Mouse (Mus musculus): ENCODE data around the gene B3gntl1.

The B3gntl1 gene

DNA sequence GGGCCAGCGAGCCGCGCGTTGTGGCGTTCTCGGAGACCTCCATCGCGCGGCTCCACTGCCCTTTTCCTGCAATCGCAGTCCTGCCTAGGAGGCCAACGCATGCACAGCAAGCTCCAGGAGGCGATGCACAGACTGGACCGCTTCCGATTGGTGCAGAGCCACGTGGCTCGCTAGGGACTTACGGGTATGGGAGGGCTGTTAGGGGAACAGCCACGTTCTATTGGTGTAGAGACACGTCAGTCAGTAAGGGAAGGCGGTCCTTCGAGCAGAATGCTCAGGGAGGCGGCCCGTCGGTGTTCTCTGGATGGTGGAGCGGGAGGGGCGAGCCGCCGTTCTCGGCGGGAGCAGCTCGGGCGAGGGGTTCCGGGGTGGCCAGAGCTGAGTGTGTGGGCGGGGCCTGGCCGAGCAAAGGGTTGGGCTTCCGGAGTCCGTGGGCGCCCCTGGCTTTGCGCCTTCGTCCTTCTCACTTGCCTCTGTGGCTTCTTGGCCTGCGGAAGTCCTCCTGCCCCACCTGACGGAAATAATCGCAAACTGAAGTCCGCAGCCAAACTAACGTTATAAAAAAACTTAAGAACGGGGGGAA lies at the start of gene B3gntl1:
TSS of gene B3gntl1 (minus strand) at position 164 of the 583 bp plus-strand sequence.
- in situ Hi-C loops (cut with MboI; ENCODE audit: low sequenced_read_pairs) = no loop called here

DNA sequence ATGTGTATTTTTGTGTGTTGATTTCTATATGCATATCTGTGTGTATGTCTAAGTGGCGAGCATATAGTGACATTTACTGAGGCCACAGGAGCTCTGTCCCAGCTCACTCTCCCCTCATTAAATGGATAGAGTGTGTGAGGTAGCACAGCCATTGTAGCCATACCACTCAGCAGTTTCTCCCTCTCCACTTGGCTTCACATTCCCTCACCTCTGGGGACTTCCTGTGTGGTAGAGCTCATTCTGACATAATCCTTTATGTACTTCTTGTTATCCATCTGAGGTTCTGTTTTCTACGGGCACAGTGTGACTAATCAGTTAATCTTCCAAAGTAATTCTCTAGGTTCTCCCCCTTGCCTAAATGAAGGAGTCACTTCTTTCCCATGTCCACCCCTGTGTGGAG lies 49.5 kb upstream of the B3gntl1 start:
- in situ Hi-C loops (cut with MboI; ENCODE audit: low sequenced_read_pairs) = no loop called here

DNA sequence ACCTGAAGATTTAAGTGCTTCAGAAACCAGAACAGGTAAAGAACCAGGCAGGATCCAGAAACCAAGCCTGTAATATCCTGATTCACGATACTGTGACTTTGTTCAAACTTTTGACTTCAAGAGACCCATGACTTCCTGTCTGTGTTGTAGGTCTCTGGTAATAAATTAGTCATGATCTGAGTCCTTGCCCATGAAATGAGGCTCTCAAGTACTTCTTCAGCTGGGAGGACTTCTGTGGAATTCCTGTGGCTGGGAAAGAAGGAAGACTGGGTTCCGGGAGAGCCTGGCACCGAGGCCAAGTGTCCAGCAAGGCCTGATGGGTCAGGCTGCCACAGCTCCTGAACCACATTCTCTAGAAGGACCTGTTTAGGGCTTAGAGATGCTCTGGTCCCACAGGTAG lies 47.8 kb upstream of the B3gntl1 start:
- in situ Hi-C loops (cut with MboI; ENCODE audit: low sequenced_read_pairs) = no loop called here

DNA sequence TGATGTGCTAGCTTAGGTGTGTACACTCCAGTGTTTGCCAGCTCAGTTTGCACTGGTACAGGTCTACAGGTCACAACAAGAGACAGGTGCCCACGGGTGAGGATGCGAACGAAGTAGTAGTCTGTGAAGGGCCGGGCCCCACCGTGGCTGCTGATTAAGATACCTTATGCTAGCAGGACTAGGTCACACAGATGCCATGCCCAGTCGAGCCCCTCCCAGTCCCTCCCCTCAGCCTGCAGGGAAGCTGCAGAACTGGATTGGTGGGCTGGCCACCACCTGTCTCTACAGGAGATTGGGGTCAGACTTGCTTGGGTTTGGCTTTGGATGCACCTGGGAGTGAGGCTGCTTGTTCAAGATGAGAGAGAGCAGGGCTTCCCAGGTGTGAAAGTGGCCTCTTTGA lies 44.8 kb upstream of the B3gntl1 start:
- in situ Hi-C loops (cut with MboI; ENCODE audit: low sequenced_read_pairs) = no loop called here

DNA sequence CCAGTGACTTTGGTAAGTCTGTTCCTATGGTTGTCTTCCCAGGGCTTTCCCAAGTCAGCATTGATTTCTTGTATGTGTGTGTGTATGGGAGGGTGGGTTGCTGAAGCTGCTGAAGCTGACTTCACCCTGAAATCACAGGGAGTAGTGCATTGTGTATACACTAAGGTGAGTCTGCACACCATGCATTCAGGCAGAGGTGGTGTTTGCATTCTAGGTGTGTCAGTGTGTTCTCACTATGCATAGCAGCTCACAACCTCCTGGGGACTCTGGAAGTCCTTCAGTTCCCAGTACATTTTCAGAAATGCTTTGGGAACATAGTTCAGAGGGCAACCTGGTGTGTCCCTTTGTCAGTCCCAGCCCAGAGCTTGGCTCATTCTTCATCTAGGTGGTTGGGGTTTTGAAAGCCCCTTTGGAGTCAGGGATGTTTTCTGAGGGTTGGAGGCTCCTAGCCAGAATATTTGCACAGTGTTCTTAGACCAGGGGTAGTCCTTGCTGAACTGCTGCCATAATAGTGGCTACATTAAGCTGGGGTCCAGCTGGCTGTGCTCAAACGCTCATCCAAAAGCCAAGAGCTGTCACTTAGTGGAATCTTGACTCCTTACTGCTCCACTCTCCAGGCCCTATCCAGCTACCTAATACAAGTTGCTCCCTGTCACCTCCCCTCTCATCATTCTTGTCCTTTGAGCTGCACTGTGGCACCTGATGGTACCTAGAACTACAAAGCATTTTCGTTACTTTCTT lies 42.0 kb upstream of the B3gntl1 start:
- in situ Hi-C loops (cut with MboI; ENCODE audit: low sequenced_read_pairs) = no loop called here

DNA sequence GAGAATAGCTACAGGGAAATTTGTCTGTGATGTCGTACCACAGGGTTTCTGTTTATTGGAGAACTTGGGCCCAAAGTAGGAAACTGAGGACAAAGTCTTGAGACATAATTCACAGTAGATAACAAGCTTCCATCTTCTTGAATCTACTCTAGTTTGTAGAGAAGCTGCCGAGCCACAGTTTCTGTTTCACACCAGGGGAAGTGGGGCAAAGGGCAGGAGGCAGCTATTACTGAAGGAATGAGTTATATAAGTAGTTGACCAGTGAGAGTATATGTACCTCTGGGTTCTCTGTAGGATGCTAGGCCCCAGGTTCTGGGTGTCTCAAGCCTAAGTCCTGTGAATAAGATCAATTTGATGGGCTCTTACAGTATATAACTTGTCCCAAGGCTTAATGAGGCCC lies 40.6 kb upstream of the B3gntl1 start:
- in situ Hi-C loops (cut with MboI; ENCODE audit: low sequenced_read_pairs) = no loop called here

DNA sequence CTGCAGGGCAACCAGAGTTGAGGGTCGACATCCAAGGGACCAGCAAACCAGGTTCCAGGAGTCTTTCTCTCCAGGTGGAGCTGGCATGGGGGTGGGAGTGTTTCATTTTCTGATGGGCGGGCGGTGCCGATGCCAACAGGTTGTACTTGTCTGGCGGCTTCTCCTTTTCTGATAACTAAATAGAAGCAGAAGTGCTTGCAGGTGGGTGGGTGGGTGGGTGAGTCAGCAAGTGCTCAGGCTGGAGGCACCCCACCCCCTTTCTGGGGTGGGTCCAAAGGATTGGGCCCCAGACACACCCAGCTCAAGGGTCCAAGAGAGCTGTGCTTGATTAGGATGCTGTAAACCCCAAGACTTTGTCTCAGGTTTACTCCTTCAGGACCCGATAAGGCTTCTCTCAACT lies 40.0 kb upstream of the B3gntl1 start:
- in situ Hi-C loops (cut with MboI; ENCODE audit: low sequenced_read_pairs) = no loop called here

DNA sequence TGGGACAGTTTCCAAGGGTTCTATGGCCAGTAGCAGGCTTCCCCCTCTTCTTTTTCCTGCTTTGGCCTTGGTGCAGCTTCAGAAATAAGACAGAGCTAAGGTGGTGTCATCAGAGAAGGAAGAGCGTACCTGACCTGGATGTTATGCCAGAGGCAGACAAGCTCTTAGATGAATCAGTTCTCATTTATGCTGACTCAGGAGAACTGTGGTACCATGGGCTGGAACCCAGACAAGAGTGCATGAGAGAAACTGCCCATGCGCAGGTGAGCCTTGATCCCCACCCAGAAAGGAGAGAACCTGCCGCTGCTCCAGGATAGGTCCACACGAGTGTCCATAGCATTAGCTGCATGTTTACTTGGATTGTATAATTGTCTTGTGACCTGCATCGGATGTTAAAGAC lies 37.3 kb upstream of the B3gntl1 start:
- in situ Hi-C loops (cut with MboI; ENCODE audit: low sequenced_read_pairs) = no loop called here

DNA sequence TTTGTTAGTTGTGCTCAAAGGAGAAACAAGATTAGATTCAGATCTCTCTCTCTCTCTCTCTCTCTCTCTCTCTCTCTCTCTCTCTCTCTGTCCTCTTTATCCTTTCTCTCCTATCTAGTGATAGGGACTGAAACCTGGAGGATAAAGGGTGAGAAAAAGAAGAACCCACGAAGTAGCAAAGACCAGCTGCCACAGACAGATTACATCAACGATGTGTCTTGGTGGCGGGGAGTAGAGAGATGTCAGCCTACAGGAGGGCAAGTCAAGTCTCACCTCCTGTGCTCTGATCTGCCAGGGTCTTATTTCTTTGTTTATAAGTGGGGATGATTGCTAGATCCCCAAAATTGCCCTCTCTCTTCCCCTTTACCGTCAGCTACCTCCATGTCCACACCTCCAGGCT lies 36.3 kb upstream of the B3gntl1 start:
- in situ Hi-C loops (cut with MboI; ENCODE audit: low sequenced_read_pairs) = no loop called here

DNA sequence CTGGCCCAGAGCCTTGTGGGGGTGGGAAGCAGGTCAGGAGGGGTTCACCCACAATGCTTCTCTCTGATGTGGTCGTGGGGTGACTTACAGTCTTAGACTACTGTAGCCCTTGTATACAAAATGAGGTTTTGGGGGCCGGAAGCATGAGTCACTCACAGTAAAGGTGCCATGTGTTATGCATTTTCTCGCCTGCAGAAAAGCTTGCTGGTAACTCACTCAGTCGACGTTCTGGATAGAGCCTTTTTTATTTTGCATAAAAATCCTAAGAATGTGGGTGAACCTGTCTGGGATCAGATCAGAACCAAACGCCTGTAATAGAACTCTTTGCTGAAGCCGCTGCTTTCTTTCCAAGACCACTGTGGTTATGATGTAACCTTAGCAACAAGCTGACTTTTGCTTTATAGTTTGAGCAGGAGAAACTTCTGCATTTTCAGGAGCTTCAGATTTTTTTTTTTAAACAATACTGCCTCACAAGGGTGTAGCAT lies 33.6 kb upstream of the B3gntl1 start:
- in situ Hi-C loops (cut with MboI; ENCODE audit: low sequenced_read_pairs) = no loop called here

DNA sequence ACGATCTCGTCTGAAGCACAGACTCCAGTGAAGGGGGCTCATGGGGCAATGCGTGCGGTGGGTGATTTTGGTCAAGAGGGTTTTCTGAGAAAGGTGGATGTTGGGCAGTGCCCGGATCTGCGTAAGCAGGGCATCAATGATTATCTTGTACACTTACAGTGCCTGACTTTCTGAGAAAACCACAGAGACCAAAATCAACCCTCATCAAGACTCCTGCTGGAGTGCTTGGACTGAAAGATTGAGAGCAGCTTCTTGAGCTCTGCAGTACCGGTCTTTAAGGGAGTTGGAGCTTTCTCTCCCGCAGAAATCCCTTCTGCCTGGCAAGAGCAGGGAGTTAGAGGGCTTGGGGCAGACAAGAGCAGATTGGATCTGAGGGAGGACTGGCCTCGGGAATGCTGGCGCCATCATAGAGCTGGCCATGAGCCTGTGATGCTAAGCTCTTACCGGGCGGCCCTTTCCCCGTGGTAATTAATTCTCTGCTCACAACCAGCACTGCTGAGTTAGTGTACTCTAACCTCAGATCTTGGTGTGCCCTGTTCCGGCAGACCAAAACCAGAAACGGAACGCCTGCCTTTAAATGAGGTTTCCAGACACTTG lies 30.8 kb upstream of the B3gntl1 start:
- in situ Hi-C loops (cut with MboI; ENCODE audit: low sequenced_read_pairs) = no loop called here

DNA sequence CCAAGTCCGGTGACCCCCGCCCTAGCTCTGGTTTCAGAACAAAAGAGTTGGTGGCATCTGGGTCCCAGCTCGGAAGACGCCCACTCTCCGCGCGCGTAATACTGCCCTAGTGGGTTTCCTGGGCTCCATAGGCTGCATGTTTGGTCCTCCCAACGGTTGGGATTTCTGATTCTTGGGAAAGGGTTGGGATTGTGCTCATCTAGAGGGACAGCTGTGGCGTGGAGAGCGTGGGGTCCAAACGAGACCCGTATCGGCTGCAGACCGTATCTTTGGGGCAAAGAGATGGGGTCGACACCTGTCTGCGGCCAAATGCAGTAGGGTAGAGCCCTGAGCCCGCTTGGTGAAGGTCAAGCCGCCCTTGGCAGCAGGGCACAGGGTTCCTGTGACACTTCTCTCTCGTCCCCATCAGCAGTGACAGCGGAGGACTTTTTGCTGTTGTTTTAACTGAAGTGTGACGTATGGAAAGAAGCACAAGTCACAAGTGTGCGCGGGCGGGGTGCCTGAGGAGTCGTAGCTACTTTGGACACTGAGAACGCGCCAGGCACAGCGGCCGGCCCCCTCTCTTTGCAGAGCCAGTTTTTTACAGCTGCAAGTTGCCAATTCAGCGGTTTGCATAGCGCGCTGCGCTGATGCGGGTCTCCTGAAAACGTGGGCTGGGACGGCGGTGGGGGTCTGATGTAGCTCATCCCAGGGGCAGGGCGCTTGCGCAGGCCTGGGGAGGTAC lies 30.1 kb upstream of the B3gntl1 start:
- in situ Hi-C loops (cut with MboI; ENCODE audit: low sequenced_read_pairs) = no loop called here

DNA sequence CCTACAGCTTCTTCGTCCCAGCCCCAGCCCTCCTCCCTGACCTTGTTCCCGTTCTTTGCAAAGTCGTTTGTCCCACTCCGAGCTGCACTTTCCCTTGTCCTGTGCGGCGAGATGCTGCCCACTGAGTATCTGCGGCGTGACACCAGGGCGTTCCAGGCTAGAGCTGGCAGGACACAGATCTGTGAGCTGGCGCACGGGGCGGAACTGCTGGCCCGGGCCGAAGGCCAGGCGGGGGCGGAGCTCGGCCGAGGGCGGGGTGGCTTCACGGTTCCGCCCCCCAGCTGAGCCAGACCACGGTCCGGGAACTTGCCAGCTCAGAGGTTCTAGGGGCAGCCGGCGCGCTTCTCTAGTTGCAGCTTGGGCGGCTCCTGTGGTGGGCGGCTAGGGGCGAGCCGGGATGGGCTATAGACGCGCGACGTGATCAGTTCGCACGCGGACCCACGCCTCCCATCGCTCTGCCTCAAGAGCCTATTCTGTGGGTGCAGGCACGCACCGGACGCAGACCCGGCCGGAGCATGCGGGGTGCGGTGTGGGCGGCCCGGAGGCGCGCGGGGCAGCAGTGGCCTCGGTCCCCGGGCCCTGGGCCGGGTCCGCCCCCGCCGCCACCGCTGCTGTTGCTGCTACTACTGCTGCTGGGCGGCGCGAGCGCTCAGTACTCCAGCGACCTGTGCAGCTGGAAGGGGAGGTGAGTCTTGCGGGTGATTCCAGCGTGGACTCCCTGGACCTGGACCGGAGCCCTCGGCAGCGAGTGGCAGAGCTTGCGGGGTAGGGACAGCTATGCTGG lies 29.4 kb upstream of the B3gntl1 start:
- in situ Hi-C loops (cut with MboI; ENCODE audit: low sequenced_read_pairs) = no loop called here

DNA sequence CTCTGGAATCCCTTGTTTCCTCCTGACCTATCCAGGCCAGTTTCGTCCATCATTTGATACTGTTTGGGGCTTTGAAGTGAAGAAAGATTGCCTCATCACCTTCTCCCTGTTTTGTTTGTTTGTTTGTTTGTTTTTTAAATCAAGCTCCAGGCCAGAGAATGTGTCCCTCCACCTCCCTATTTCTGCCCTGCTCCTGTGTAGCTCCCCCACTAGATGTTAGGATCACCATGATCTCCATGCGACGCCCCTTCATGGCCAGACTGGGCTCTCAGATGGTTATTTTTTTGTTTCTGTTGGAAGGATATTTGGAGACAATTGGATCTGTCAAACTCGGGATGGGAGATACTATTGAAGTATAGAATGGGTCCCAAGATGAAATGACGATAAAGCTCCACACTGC lies 28.3 kb upstream of the B3gntl1 start, which contains the start of gene Metrnl:
TSS of gene Metrnl (plus strand) at position 301 of the 400 bp plus-strand sequence.
- in situ Hi-C loops (cut with MboI; ENCODE audit: low sequenced_read_pairs) = no loop called here

DNA sequence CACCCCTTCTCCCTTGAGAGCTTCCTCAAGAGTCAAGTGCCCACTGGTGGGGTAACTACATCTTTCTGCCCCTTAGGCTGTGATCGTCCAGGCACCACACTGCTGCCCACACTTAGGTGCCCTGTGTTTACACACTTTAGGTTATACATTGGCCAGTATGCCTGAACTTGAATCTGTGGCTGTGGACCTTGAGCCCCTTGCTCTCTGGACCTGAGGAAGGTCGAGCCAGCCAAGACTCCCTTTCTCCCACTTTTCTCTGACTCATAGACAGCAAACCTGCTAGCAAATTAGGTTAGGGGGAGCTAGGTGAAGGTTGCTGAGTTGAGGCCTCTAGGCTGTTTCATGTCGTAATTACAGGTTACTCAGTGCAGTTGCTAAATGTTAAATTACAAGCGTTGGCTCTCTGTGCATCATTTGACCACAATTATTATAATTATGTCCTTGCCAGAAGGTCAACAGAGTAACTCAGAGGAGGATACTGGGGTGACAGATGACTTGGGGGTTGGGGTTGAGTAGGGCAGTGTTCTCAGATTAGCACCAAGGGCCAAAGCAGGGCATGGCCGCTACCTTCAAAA lies 25.5 kb upstream of the B3gntl1 start:
- in situ Hi-C loops (cut with MboI; ENCODE audit: low sequenced_read_pairs) = no loop called here

DNA sequence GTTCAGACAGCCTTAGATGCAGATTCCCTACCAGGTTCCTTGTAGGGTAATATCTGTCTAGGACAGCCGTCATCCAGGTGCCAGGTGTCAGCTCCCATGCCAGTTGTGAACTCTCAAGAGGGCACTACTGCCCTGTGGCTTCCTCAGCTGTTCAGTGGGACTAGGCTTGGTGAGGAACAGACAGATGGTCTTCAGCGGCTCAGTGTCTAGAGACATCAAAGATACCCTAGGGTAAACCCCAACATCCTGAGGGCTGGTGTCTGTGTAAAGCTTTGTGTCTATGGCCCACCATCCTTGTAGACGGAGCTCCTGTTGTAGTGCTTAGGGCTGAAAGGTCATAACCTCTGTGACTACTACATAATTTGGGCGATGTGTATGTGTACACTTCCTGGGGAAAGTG lies 24.3 kb upstream of the B3gntl1 start:
- in situ Hi-C loops (cut with MboI; ENCODE audit: low sequenced_read_pairs) = no loop called here

DNA sequence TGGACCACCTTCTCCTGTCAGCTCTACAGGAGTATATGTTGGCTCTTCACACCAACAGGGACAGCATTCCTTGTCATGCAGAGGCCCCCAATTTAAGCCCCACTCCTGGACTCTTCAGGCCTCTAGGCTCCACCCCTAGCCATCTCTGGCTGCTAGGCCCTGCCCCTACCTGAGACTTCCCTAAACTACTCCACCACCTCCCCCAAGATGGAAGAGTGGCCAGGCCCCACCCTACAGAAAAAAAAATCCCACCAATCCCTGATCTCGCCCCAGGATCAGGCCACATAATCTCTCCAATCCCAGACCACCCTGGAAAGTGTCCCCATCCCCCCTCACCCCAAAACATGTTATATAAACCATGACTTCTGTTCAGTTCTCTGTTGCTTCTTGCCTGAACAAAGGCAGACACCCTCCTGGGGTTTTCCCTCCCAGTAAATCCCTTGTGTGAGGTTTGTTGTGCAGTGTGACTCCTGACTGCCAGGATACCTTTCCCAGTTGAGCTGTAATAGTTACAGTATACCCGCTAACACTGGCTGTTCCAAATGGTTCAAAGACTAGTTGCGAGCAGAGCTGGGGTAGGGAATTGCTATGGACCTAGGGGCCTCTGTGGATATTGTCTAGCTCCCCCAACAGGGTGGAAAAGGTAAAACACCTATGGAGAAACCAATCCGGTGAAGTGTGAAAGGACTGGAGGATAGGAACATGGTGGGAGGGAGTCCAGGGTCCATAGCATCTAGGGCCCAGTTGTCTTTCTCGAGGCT lies 22.5 kb upstream of the B3gntl1 start:
- in situ Hi-C loops (cut with MboI; ENCODE audit: low sequenced_read_pairs) = no loop called here

DNA sequence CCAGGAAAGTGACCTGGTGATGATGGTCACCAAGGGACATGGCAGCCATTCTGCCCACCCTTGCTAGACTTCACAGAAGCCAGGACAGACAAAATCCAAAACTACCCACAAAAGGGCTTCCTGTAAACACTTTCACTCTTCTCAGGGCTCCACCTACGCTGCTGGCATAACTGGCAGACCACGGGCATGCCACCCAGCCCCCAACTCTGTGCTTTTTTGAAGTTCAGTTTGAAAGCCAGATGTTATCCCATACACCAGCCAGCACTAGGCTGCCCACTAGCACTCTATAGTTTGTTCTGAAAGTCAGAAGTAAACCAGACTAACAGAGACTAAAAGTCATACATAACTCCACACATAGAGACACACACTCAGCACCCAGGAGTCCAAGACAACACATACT lies 15.1 kb upstream of the B3gntl1 start:
- in situ Hi-C loops (cut with MboI; ENCODE audit: low sequenced_read_pairs) = no loop called here

DNA sequence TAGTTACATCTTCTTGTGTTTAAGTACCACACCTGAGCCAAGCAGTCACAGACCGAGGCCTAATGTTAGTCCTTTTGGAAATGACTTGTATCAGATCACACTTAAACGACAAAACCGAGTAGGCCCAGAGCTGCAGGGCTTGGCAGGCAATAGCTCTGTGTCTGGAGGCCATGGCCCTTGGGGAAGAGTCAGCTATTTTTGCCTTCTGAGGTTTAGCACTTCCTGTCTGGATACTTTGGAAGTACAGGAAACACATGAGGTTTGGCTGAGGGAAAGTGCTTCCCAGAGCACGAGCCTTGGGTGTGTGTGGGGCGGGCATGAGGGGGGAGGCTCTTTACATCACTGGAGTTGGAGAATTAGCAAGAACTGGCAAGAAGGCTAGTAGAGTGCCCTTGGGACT lies 13.7 kb upstream of the B3gntl1 start:
- in situ Hi-C loops (cut with MboI; ENCODE audit: low sequenced_read_pairs) = no loop called here

DNA sequence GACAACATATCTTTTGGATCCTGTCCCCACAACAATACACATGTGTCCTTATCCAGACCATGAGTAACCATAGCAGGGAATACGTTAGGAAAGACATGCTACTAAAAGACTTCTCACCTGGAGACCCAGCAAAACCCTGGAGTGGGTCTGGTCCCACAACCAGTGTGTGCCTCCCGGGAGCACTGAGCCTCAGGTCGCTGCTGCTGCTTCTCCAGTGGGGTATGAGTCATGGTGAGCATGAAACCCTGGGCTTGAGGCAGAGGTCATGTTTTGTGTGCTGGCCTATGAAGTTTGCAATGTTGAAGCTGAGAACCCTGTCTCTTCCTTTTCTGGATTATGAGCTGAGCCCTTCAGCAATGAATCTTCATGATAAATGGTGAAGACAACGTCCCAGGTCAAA lies 13.1 kb upstream of the B3gntl1 start:
- in situ Hi-C loops (cut with MboI; ENCODE audit: low sequenced_read_pairs) = no loop called here

Data from CH12F3 (cell line).